Mouse (Mus musculus) heart, postnatal 36 days (tissue): ENCODE results near the gene A430005L14Rik. TPM values are rescaled to one million over a fixed set of nuclear protein-coding genes. Genes with fewer than 3 reads are reported as not detected.

Experiments used
- DNase-seq, 2 experiments: peaks; one replicate each; pipeline ENCODE4 v3.0.0; 2021 to 2022
- intact Hi-C: fragments of 180-260 bp; cut with DNase I; formaldehyde crosslinking; loops from one replicate; pipeline ENCODE4 v1.15.1; 2025
- total RNA-seq, 2 experiments: library from RNA; stranded (reverse); gene quantifications; 2 replicates each; pipeline ENCODE4 v1.2.3; 2021

Gene A430005L14Rik
- total RNA-seq, 2 experiments from 2014 or later: 14.0 to 15.4 TPM

DNA sequence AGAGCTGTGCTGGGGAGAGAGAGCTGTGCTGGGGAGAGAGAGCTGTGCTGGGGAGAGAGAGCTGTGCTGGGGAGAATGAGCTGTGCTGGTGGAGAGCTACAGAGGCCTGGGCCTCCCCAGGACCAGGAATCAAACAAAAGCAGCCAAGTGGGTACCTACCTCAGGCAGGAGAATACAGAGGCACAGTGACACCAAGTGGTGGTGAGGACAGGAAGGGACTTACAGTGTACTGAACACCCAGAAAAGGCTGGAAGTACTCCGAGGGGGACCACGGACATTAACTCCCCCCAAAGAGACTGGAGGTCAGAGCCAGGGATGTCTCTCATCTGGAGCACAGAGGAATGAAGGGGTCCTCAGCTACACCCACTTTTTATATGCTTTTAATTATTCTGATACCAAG lies 11.0 kb downstream of the A430005L14Rik start:
- DNase-seq: no peak
- intact Hi-C loops: no loop called here

GRCm38 (mm10) chr4:153974431-153975291 lies 17.6 kb downstream of the A430005L14Rik start, which contains the start of the genes Dffb and Cep104:
Dffb (minus strand) TSS chr4:153975126.
Cep104 (plus strand) TSS chr4:153975194.
- peak; percentile 95 to 96 for DNase-seq
- intact Hi-C loops: loop anchor here (2.0 kb wide), 1 partner anchor 36 kb away; the partner anchor contains the start of gene Lrrc47

GRCm38 (mm10) chr4:153975292-153975662 lies 18.2 kb downstream of the A430005L14Rik start:
- intact Hi-C loops: loop anchor here (2.0 kb wide), 1 partner anchor 36 kb away; the partner anchor contains the start of gene Lrrc47
- no peak for DNase-seq

- DNase-seq: no peak
- intact Hi-C loops: loop anchor here (2.0 kb wide), 1 partner anchor 35 kb away; the partner anchor contains the start of gene Lrrc47
Measured at GRCm38 (mm10) chr4:153975768-153976167, 18.7 kb downstream of the A430005L14Rik start.

- intact Hi-C loops: no loop called here
Measured at GRCm38 (mm10) chr4:153979243-153979642, 22.2 kb downstream of the A430005L14Rik start.

GRCm38 (mm10) chr4:153980470-153980869 lies 23.4 kb downstream of the A430005L14Rik start:
- DNase-seq: no peak
- intact Hi-C loops: no loop called here

More at GRCm38 (mm10) chr4:153979243-153979642, 22.2 kb downstream of the A430005L14Rik start:
- DNase-seq: no peak

DNA sequence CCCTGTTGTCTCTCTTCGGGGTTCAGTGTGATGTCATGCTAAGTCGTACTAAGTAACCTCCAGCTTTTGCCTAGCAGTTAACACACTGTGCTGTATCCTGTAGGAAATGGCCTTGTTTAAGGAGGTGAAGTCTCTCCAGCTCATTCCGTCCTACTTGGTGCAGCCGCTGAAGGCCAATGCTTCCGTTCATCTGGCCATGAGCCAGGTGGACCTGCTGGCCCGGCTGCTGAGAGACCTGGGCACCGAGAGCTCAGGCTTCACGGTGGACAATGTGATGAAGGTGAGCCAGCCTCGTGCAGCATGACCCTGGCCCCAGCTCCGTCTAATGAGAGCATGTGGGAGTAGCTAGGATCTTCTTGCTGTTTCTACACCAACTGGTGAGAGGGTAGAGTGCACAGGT lies 35.7 kb downstream of the A430005L14Rik start:
- intact Hi-C loops: no loop called here

DNA sequence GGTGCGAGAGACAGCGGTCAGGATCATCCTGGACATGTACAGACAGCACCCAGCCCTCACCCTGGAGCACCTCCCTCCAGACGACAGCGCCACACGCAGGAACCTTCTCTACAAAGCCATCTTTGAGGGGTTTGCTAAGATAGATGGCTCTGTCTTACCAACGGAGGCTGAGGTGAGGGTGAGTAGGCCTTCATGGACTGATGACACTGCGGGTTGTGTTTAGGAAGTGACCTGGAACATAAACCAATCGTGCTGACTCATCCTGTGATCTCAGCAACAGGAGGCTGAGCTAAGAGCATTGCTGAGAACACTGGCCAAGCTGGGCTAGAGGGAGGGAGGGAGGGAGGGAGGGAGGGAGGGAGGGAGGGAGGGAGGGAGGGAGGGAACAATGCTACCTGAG lies 36.5 kb downstream of the A430005L14Rik start:
- DNase-seq: no peak
- intact Hi-C loops: no loop called here

More for the DNA sequence above, 35.7 kb downstream of the A430005L14Rik start:
- no peak for DNase-seq

DNA sequence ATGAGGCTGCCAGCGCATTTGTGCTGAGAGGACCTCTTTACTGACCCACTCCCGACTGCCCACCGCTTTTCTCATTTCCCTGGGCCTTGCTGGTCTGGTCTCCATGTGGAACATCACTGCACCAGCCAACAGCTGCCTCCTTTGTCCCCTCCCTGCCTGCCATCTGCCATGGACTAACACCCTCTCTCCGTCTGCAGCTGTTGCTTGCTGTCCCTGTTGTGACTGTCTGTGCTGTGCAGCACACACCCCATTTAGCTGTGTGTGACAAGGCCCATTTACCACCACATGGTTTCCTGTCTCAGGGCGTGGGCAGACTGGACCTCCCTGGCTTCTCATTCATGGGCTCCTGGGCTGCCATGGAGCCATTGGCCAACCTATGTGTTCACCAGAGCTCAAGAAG lies 48.5 kb downstream of the A430005L14Rik start:
- intact Hi-C loops: no loop called here
- no peak for DNase-seq

DNA sequence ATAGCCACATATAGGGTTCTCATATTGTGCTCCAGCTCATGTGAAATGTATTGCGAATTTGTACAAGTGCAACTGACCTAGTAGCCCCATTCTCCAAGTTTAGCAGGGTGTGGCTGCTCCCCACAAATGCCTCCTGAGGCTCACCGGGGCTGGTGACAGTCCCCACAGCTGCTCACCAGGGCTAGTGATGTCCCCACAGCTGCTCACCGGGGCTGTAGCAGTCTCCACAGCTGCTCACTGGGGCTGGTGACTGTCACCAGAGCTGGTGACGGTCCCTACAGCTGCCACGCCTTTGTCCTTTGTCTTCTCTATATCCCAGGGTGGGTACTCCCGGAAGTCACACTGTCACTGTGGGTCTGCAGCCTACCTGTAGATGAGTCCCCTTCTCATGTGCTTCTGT lies 49.2 kb downstream of the A430005L14Rik start:
- intact Hi-C loops: no loop called here
- DNase-seq: no peak

GRCm38 (mm10) chr4:154007759-154008158 lies 50.7 kb downstream of the A430005L14Rik start:
- DNase-seq: no peak
- intact Hi-C loops: no loop called here

DNA sequence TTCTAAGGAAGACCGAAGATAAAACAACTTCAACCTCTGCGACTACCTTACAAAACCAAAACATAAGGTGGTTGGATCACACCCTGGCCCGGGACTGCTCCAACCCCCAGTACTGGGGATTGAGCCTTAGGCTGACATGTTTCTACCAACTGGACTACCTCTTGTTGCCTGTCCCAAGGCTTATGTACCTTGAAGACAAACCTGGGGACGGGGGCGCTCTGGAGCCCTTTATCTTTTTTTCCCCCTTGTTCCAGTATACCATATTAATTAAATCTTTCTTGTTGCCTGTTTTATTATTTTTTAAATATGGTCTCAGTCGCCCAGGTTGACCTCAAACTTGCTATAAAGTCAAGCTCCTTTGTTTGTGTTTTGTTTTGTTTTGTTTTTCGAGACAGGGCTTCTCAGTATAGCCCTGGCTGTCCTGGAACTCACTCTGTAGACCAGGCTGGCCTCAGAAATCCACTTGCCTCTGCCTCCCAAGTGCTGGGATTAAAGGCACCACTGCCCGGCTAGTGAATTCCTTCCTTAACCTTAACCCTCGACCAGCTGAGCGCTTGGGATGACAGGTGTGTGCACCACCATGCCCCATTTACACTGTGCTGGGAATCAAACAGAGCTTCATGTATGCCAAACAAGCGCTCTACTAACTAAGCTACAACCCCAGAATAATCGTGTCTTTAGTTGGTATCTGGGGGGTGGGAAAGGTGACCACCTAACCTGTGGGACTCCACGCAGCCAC lies 54.0 kb downstream of the A430005L14Rik start:
- DNase-seq: no peak
- intact Hi-C loops: loop anchor here (1.0 to 2.0 kb wide), 2 partner anchors 36 to 56 kb away; partner anchors contain the start of genes Cep104 and Dffb

Other genes starting within 250 kb of the A430005L14Rik start
- gene Dffb, start 17.9 kb downstream of the A430005L14Rik start, total RNA-seq: 1 to 10 TPM; 3.7 to 4.4 TPM
- 10 to 100 TPM; 28.0 to 29.6 TPM for gene Cep104, start 18.0 kb downstream of the A430005L14Rik start, total RNA-seq
- gene Lrrc47, start 54.5 kb downstream of the A430005L14Rik start, total RNA-seq: 10 to 100 TPM; 30.6 to 33.1 TPM
- 1 to 10 TPM; 5.9 to 7.0 TPM for gene Smim1, start 69.0 kb downstream of the A430005L14Rik start, total RNA-seq
- not detected for gene Ccdc27, start 85.4 kb downstream of the A430005L14Rik start, total RNA-seq
- not detected for gene Trp73, start 183.0 kb downstream of the A430005L14Rik start, total RNA-seq
- 10 to 100 TPM; 10.8 to 15.0 TPM for gene Wrap73, start 185.1 kb downstream of the A430005L14Rik start, total RNA-seq
- 100 to 1,000 TPM; 132 to 136 TPM for gene Tprgl, start 203.4 kb downstream of the A430005L14Rik start, total RNA-seq
- gene Megf6, start 213.5 kb downstream of the A430005L14Rik start, total RNA-seq: 1 to 10 TPM; 5.4 to 8.0 TPM